Mouse (Mus musculus): ENCODE data around the gene Btbd16.

DNA sequence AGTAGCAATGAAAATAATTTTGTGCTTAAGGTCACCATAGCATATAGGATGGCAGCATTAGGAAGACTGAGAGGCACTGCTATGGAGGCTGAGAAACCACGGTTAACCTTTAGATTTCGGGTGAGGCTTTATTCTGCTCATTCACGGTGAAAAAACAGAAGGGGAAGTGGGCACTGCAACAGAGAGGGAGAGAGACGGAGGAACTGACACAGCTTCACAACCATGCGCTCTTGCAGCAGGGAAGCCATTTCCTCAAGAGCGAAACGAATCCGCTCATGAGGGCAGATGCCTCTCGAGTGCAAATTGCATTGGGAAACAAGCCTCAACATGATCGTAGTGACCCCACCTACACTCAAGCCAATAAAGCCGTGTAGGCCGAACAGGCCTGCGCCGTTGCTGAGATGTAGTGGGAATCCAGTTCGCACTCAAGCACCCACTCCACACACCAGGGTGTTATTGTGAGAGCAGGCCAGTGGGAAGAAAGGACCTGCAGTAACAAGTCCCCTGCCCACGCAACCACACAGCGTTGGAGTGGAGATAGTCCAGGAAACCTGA is 73.4 kb downstream of the Btbd16 start:
- TF ChIP-seq CTCF (IDR thresholded peaks at IDR 0.05; ENCODE audit: borderline replicate concordance, extremely low read depth, insufficient read depth, insufficient read length) (no peak), POLR2A (IDR thresholded peaks at IDR 0.05; ENCODE audit: borderline replicate concordance, extremely low read depth, insufficient read depth, insufficient read length, poor library complexity, severe bottlenecking) (no peak)

All from brain, embryonic 14.5 days (tissue).